Mouse (Mus musculus): ENCODE measurements at regions not wholly inside any gene's neighbourhood (a gene's known extent, or its start where the extent isn't known, plus 50 kb on each side); places are given as distances from the start of the nearest gene placed in this dataset.

GRCm38 (mm10) chr5:46894037-46894436 is 1036.6 kb upstream of the Lcorl start:
- Histone ChIP-seq H3K9ac (no peak overlapping the region), H3K4me1 (no peaks in the 10 kb centered on the region), H3K27ac (no peak overlapping the region), H3K27me3 (no peaks in the 10 kb centered on the region), H3K9me3 (no peaks in the 10 kb centered on the region), H3K4me3 (no peak overlapping the region), H3K4me2 (no peak overlapping the region), H3K36me3 (no peaks in the 10 kb centered on the region)
- WGBS: 82% methylated on average over 2 of the region's 2 CpGs
- ATAC-seq (ENCODE audit: insufficient number of reproducible peaks, insufficient read depth, low FRiP score, low TSS enrichment, low read depth): no peak

- no peak overlapping the region for H3K9ac ChIP-seq
- H3K4me1 ChIP-seq: no peaks in the 10 kb centered on the region
- no peak overlapping the region for H3K4me3 ChIP-seq
- no peak overlapping the region for H3K27ac ChIP-seq
- no peaks in the 10 kb centered on the region for H3K36me3 ChIP-seq
- no peak overlapping the region for H3K4me2 ChIP-seq
- no peak for ATAC-seq (ENCODE audit: insufficient number of reproducible peaks, insufficient read depth, low FRiP score, low TSS enrichment, low read depth)
- no peaks in the 10 kb centered on the region for H3K9me3 ChIP-seq
- no peaks in the 10 kb centered on the region for H3K27me3 ChIP-seq
Measured at GRCm38 (mm10) chr5:46883956-46884355, 1026.5 kb upstream of the Lcorl start.

GRCm38 (mm10) chr5:46856837-46857236 is 999.4 kb upstream of the Lcorl start:
- Histone ChIP-seq H3K4me2 (no peak overlapping the region), H3K4me1 (no peaks in the 10 kb centered on the region), H3K27me3 (no peaks in the 10 kb centered on the region), H3K27ac (no peak overlapping the region), H3K36me3 (no peaks in the 10 kb centered on the region), H3K4me3 (no peak overlapping the region), H3K9ac (no peak overlapping the region), H3K9me3 (no peaks in the 10 kb centered on the region)
- no peak for ATAC-seq (ENCODE audit: insufficient number of reproducible peaks, insufficient read depth, low FRiP score, low TSS enrichment, low read depth)

DNA sequence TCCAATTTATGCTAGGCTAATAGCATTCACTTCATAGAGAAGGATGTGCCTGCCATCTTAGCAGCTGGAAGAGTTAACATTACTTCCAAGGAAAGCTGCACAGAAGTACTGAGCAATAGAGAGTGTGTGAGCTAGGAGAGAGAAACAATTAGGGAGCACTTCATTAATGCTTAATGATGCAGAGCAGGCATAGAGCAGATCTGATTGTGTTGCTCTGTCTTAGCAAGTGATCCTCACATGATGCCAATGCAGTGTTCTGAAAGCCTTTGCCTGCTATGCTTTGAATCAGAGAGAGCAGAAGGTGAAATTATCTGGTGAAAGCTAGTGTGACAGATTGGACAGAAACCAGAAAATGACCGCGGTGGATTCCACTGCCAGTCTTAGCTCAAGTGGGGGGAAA is 987.8 kb upstream of the Lcorl start:
- Histone ChIP-seq H3K4me2 (no peak overlapping the region), H3K9me3 (no peaks in the 10 kb centered on the region), H3K27ac (no peak overlapping the region), H3K27me3 (no peaks in the 10 kb centered on the region), H3K9ac (no peak overlapping the region), H3K4me3 (no peak overlapping the region), H3K4me1 (no peaks in the 10 kb centered on the region), H3K36me3 (no peaks in the 10 kb centered on the region)
- WGBS: 69% methylated on average over 2 of the region's 2 CpGs
- no peak for ATAC-seq (ENCODE audit: insufficient number of reproducible peaks, insufficient read depth, low FRiP score, low TSS enrichment, low read depth)

DNA sequence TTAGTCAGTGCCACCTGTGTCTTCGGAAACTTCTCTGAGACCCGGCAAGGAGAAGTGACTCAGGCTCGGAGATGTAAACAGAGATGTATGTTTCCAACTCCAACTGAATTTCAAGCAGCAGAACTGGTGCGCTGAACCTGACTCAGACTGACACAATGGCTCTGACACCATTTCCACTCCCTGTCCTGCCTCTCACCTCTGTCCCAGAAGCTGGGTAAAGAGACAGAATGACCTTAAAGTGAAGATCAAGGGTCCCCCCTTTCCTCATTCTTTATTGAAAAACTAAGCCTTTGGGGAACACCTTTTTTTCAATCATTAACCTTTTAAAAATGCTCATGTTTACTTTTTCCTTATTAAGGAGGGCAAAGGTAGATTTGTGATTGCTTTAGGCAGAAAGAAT is 979.4 kb upstream of the Lcorl start:
- Histone ChIP-seq H3K9ac (no peak overlapping the region), H3K36me3 (no peaks in the 10 kb centered on the region), H3K4me3 (no peak overlapping the region), H3K9me3 (no peaks in the 10 kb centered on the region), H3K27me3 (no peaks in the 10 kb centered on the region), H3K27ac (no peak overlapping the region), H3K4me1 (no peaks in the 10 kb centered on the region), H3K4me2 (no peak overlapping the region)
- 86% methylated on average over 4 of the region's 4 CpGs for WGBS
- no peak for ATAC-seq (ENCODE audit: insufficient number of reproducible peaks, insufficient read depth, low FRiP score, low TSS enrichment, low read depth)

GRCm38 (mm10) chr5:46830797-46831618 is 973.6 kb upstream of the Lcorl start:
- Histone ChIP-seq H3K27ac (no peak overlapping the region), H3K9me3 (no peaks in the 10 kb centered on the region), H3K36me3 (no peaks in the 10 kb centered on the region), H3K4me2 (no peak overlapping the region), H3K27me3 (no peaks in the 10 kb centered on the region), H3K9ac (no peak overlapping the region), H3K4me1 (no peaks in the 10 kb centered on the region), H3K4me3 (no peak overlapping the region)
- WGBS: 75% methylated on average over 9 of the region's 9 CpGs
- no peak for ATAC-seq (ENCODE audit: insufficient number of reproducible peaks, insufficient read depth, low FRiP score, low TSS enrichment, low read depth)

DNA sequence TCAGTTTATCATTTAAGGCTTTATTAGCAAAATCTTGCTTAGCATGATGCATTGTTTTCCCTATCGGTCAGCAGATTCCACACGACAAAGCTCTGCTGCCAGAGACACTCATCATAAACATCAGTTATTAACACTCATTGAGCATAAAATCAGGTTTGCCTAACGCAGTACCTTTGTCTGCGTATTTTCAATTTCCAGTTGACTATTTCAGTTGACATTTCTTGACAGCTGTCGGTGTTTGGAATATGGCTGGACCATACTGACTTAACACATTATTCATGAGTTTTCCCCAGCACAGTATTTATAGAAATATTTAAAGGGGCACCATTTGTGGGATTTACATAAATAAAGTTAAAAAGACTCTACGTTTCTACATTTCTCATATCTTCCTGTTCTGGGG is 972.7 kb upstream of the Lcorl start:
- H3K4me1 ChIP-seq: no peaks in the 10 kb centered on the region
- no peak overlapping the region for H3K4me2 ChIP-seq
- no peak for ATAC-seq (ENCODE audit: insufficient number of reproducible peaks, insufficient read depth, low FRiP score, low TSS enrichment, low read depth)
- no peaks in the 10 kb centered on the region for H3K36me3 ChIP-seq
- H3K27me3 ChIP-seq: no peaks in the 10 kb centered on the region
- 79% methylated on average over 6 of the region's 6 CpGs for WGBS
- H3K27ac ChIP-seq: no peak overlapping the region
- no peaks in the 10 kb centered on the region for H3K9me3 ChIP-seq
- no peak overlapping the region for H3K9ac ChIP-seq
- H3K4me3 ChIP-seq: no peak overlapping the region

- ATAC-seq (ENCODE audit: insufficient number of reproducible peaks, insufficient read depth, low FRiP score, low TSS enrichment, low read depth): no peak
- Histone ChIP-seq H3K27me3 (no peaks in the 10 kb centered on the region), H3K4me3 (no peak overlapping the region), H3K36me3 (no peaks in the 10 kb centered on the region), H3K9ac (no peak overlapping the region), H3K27ac (no peak overlapping the region), H3K4me2 (no peak overlapping the region), H3K9me3 (no peaks in the 10 kb centered on the region), H3K4me1 (no peaks in the 10 kb centered on the region)
- 90% methylated on average over 1 of the region's 1 CpGs for WGBS
Measured at GRCm38 (mm10) chr5:46826381-46826780, 969.0 kb upstream of the Lcorl start.

DNA sequence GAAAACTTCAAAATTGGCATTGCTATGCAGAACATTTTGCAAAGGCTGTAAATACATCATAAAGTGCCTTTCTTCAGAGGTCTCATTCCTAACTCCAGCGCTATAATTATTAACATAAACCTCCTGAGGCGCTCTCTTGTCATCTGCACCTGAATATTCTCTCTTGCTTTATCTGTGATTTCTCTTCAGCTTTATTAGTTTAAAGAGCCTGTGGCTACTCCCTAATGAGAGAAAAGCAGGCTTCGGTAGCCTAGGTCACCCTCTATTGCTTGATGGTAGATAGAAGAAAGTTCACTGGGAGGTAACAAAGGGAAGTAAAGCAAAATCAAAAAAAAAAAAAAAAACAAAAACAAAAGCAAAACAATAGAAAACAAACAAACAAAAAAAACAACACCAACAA is 967.5 kb upstream of the Lcorl start:
- Histone ChIP-seq H3K9ac (no peak overlapping the region), H3K36me3 (no peaks in the 10 kb centered on the region), H3K9me3 (no peaks in the 10 kb centered on the region), H3K4me3 (no peak overlapping the region), H3K4me2 (no peak overlapping the region), H3K4me1 (no peaks in the 10 kb centered on the region), H3K27me3 (no peaks in the 10 kb centered on the region), H3K27ac (no peak overlapping the region)
- 54% methylated on average over 3 of the region's 3 CpGs for WGBS
- ATAC-seq (ENCODE audit: insufficient number of reproducible peaks, insufficient read depth, low FRiP score, low TSS enrichment, low read depth): no peak

DNA sequence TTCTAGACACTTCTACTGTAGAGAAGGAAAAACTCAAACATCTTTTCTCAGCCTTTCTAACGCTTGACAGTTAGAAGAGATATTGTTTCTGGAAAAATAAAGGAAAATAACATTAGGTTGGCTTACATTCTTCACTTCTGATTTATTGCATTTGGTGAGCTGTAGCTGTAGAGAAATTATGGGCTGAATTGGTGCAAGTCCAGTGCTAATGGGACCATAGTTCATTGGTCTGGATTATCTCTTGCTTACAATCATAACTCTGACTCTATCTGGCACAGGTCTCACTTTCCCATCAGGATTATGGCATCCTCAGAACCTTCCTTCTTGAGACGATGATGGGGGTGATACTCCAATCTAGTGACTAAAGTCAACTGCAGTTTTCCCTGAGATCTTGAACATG is 937.7 kb upstream of the Lcorl start:
- H3K4me2 ChIP-seq: no peak overlapping the region
- no peak overlapping the region for H3K4me3 ChIP-seq
- H3K27ac ChIP-seq: no peak overlapping the region
- WGBS: 88% methylated on average over 2 of the region's 2 CpGs
- H3K9ac ChIP-seq: no peak overlapping the region
- no peaks in the 10 kb centered on the region for H3K27me3 ChIP-seq
- no peaks in the 10 kb centered on the region for H3K9me3 ChIP-seq
- no peak for ATAC-seq (ENCODE audit: insufficient number of reproducible peaks, insufficient read depth, low FRiP score, low TSS enrichment, low read depth)
- no peaks in the 10 kb centered on the region for H3K36me3 ChIP-seq
- peaks cover 6% of the 10 kb centered on the region for H3K4me1 ChIP-seq

GRCm38 (mm10) chr5:46794028-46794705 is 936.8 kb upstream of the Lcorl start:
- Histone ChIP-seq H3K4me3 (no peak overlapping the region), H3K9ac (no peak overlapping the region), H3K27ac (no peak overlapping the region), H3K9me3 (no peaks in the 10 kb centered on the region), H3K4me2 (no peak overlapping the region), H3K4me1 (peaks cover 6% of the 10 kb centered on the region), H3K36me3 (no peaks in the 10 kb centered on the region), H3K27me3 (no peaks in the 10 kb centered on the region)
- ATAC-seq (ENCODE audit: insufficient number of reproducible peaks, insufficient read depth, low FRiP score, low TSS enrichment, low read depth): peak; percentile 52; the same call in 1 of the 2 replicates
- 45% methylated on average over 7 of the region's 7 CpGs for WGBS

DNA sequence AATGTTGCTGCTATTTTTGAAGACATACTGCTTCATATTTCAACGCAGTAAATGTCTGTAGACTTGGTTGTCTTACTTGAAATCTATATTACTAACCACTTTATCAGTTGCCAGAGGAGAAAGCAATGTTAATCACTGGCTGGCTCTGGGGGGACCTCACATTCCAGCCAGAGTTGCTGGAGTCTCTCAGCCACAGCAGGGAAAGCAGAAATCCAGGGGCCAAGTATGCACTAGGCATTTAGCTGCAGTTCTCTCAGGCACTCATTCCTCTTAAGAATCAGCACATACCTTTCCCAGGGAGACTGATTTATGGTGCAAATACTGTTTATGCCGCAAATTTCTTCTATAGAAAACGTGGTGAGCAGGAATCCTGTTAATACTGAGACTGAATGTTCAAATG is 933.6 kb upstream of the Lcorl start:
- H3K27ac ChIP-seq: no peak overlapping the region

More for the DNA sequence above, 933.6 kb upstream of the Lcorl start:
- 53% methylated on average over 3 of the region's 3 CpGs for WGBS
- Histone ChIP-seq H3K9me3 (no peaks in the 10 kb centered on the region), H3K27me3 (no peaks in the 10 kb centered on the region), H3K36me3 (no peaks in the 10 kb centered on the region), H3K9ac (no peak overlapping the region), H3K4me1 (peaks cover 6% of the 10 kb centered on the region), H3K4me3 (no peak overlapping the region), H3K4me2 (no peak overlapping the region)
- ATAC-seq (ENCODE audit: insufficient number of reproducible peaks, insufficient read depth, low FRiP score, low TSS enrichment, low read depth): no peak
